Mouse (Mus musculus) cerebellum, adult 2 months (tissue): ENCODE measurements around the gene Dsn1. TPM values are rescaled to one million over a fixed set of nuclear protein-coding genes. Genes with fewer than 3 reads are reported as not detected.
A peak's percentile ranks its signal among the peaks of the same experiment; 100 is the strongest.

Experiments
- DNase-seq, 2 experiments: peaks; one replicate each; pipeline ENCODE4 v3.0.0; 2021
- H3K27ac ChIP-seq: fragments of 200-500 bp; 2 replicates; pipeline ENCODE4 v1.5.1; 2012; ENCODE audit warnings: low read length, control low read depth, inconsistent platforms; ENCODE audit not compliant: insufficient read depth
- H3K27me3 ChIP-seq: fragments of 200-500 bp; 2 replicates; pipeline ENCODE4 v1.6.1; 2012; ENCODE audit warnings: inconsistent platforms, mild to moderate bottlenecking, low read length, moderate library complexity; ENCODE audit not compliant: control insufficient read depth, insufficient read depth
- H3K4me1 ChIP-seq: fragments of 200-500 bp; 2 replicates; pipeline ENCODE4 v1.6.1; 2011; ENCODE audit warnings: low read length; ENCODE audit not compliant: control insufficient read depth, insufficient read depth
- H3K4me3 ChIP-seq: fragments of 200-500 bp; replicated peaks from 2 replicates; pipeline ENCODE3; 2011; ENCODE audit warnings: mild to moderate bottlenecking, low read depth, low read length, control low read depth; ENCODE audit not compliant: insufficient read depth
- CTCF ChIP-seq: fragments of 200-500 bp; IDR thresholded peaks from 2 replicates; pipeline ENCODE4 v1.5.1; 2011; ENCODE audit warnings: low read depth, mild to moderate bottlenecking, control low read depth, low read length, moderate library complexity, borderline replicate concordance; ENCODE audit not compliant: insufficient read depth
- POLR2A ChIP-seq: fragments of 200-500 bp; IDR thresholded peaks from 2 replicates; pipeline ENCODE4 v1.6.1; 2011; ENCODE audit warnings: low read length, control low read depth, borderline replicate concordance; ENCODE audit not compliant: insufficient read depth
- WGBS: fragments of 180-500 bp; shearing (Covaris S2); methylation state at CpG from one replicate; pipeline ENCODE4 v1.1.7; 2018; 5-methylcytosine and 5-hydroxymethylcytosine counted together
- polyA plus RNA-seq: library from polyadenylated mRNA; depleted of rRNA; stranded (reverse); fragments of >200 nt; gene quantifications from 2 replicates; pipeline ENCODE4 v1.2.3, GENCODE M21; 2012

The Dsn1 gene
- polyA plus RNA-seq, 1 experiment = 4.8 TPM

GRCm38 (mm10) chr2:157048395-157049181, 41.6 kb upstream of the Dsn1 start:
- TF ChIP-seq CTCF (no peak), POLR2A (no peak)
- H3K27ac ChIP-seq = peak overlapping the region; percentile 77
- no peak overlapping the region for H3K4me3 ChIP-seq
- H3K4me1 ChIP-seq = peaks cover 56% of the 10 kb centered on the region
- no peaks in the 10 kb centered on the region for H3K27me3 ChIP-seq
- WGBS = 19% methylated on average over 13 of the region's 13 CpGs
- DNase-seq = peak; percentile 74 to 78

- peak; percentile 35 to 49 for DNase-seq
- Histone ChIP-seq H3K27me3 (no peaks in the 10 kb centered on the region), H3K27ac (peak overlapping the region; percentile 57), H3K4me3 (no peak overlapping the region), H3K4me1 (peaks cover 45% of the 10 kb centered on the region)
- TF ChIP-seq CTCF (no peak), POLR2A (no peak)
- WGBS = 57% methylated on average over 5 of the region's 5 CpGs
Measured at GRCm38 (mm10) chr2:157046956-157047355, 40.0 kb upstream of the Dsn1 start.

DNA sequence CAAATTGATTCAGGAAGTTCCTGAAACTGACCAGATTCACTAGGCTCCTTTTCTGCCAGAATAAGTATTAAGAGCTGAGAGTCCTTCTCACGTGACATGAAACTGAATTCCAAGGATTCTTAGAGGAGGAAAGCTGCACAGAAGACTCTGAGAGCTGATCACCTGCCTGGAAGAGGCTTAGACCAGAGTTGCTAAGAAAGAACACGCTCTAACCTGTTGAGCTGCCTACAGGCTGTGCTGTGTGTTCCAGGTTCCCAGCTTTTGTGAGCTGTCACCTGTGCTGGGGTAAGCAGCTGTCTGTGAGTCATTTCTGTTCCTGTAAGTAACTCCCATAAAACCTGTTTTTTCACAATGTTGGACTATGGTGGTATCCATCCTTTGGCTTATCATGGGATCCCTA, 39.0 kb upstream of the Dsn1 start:
- WGBS = 85% methylated on average over 2 of the region's 2 CpGs
- no peaks in the 10 kb centered on the region for H3K27me3 ChIP-seq
- H3K4me3 ChIP-seq = no peak overlapping the region
- H3K27ac ChIP-seq = no peak overlapping the region
- peak in 1 of 2 experiments; percentile 7 for DNase-seq
- TF ChIP-seq CTCF (no peak), POLR2A (no peak)
- H3K4me1 ChIP-seq = peaks cover 44% of the 10 kb centered on the region

- no peak overlapping the region for H3K4me3 ChIP-seq
- H3K4me1 ChIP-seq = peaks cover 43% of the 10 kb centered on the region
- no peak for DNase-seq
- H3K27ac ChIP-seq = no peak overlapping the region
- no peaks in the 10 kb centered on the region for H3K27me3 ChIP-seq
- TF ChIP-seq POLR2A (no peak), CTCF (peak; percentile 50)
Measured at GRCm38 (mm10) chr2:157043987-157044386, 37.0 kb upstream of the Dsn1 start.

- WGBS = 14% methylated on average over 8 of the region's 8 CpGs
- H3K27me3 ChIP-seq = no peaks in the 10 kb centered on the region
- no peak overlapping the region for H3K4me3 ChIP-seq
- TF ChIP-seq POLR2A (no peak), CTCF (no peak)
- peak; percentile 54 to 59 for DNase-seq
- H3K4me1 ChIP-seq = peaks cover 39% of the 10 kb centered on the region
- H3K27ac ChIP-seq = no peak overlapping the region; the same call in 1 of the 2 replicates
Measured at GRCm38 (mm10) chr2:157043556-157043955, 36.6 kb upstream of the Dsn1 start.

DNA sequence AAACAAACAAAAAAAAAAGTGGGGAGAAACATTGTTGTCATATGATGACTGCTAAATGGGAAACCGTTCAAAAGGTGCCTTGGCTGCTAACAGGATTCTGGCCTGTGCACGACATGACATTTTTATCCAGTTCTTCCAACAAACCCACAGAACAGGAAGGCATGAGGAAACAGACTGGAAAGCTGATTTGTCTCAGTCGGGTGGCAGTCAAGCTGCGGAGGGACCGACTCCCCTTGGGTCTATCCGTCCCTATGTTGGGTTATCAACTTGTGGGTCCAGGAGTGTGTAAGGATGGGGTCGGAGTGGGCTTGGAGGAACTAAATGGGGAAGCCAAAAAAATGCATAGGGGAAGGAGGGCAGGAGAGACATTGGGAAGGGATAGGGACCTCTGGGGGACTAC, 34.5 kb upstream of the Dsn1 start:
- 18% methylated on average over 7 of the region's 7 CpGs for WGBS
- peak overlapping the region; percentile 61 for H3K27ac ChIP-seq
- no peak overlapping the region for H3K4me3 ChIP-seq
- DNase-seq = peak in 1 of 2 experiments; percentile 55
- H3K4me1 ChIP-seq = peaks cover 42% of the 10 kb centered on the region
- TF ChIP-seq CTCF (no peak), POLR2A (no peak)
- no peaks in the 10 kb centered on the region for H3K27me3 ChIP-seq

- H3K4me3 ChIP-seq = no peak overlapping the region
- WGBS = 13% methylated on average over 17 of the region's 17 CpGs
- H3K27me3 ChIP-seq = no peaks in the 10 kb centered on the region
- TF ChIP-seq CTCF (0 out of 2 replicates have a peak, but pooled peaks have one; percentile 3), POLR2A (no peak)
- H3K4me1 ChIP-seq = peaks cover 45% of the 10 kb centered on the region
- no peak for DNase-seq
- peak overlapping the region; percentile 67 for H3K27ac ChIP-seq
Measured at GRCm38 (mm10) chr2:157040649-157041046, 33.7 kb upstream of the Dsn1 start.
